Mouse (Mus musculus) heart, embryonic 16.5 days (tissue): Measurements from ENCODE around the gene Lcn2. TPM values are rescaled to one million over a fixed set of nuclear protein-coding genes. Genes with fewer than 3 reads are reported as not detected.

Source experiments
- ATAC-seq: fragments of 200-750 bp; cut with Nextera tagmentation; replicated peaks from 2 replicates; pipeline ENCODE4 v1.8.0; 2017; ENCODE audit warnings: moderate number of reproducible peaks; ENCODE audit not compliant: insufficient read depth, low FRiP score; ENCODE audit errors: extremely low read depth
- H3K27ac ChIP-seq: fragments of 300-500 bp; sonication (generic); 2 replicates; pipeline ENCODE4 v1.5.1; 2014; ENCODE audit warnings: mild to moderate bottlenecking, low read length, control low read depth, moderate library complexity
- H3K27me3 ChIP-seq: fragments of 300-500 bp; sonication (generic); 2 replicates; pipeline ENCODE4 v1.6.1; 2014; ENCODE audit warnings: low read length, mixed read lengths; ENCODE audit not compliant: control insufficient read depth, insufficient read depth
- H3K36me3 ChIP-seq: fragments of 300-500 bp; sonication (generic); 2 replicates; pipeline ENCODE4 v1.6.1; 2014; ENCODE audit not compliant: control insufficient read depth, insufficient read depth
- H3K4me1 ChIP-seq: fragments of 300-500 bp; sonication (generic); 2 replicates; pipeline ENCODE4 v1.6.1; 2014; ENCODE audit warnings: low read length, mixed read lengths; ENCODE audit not compliant: control insufficient read depth, insufficient read depth
- H3K4me2 ChIP-seq: fragments of 300-500 bp; sonication (generic); 2 replicates; pipeline ENCODE4 v1.6.1; 2014; ENCODE audit warnings: low read depth, mild to moderate bottlenecking, control low read depth, low read length
- H3K4me3 ChIP-seq: fragments of 300-500 bp; sonication (generic); 2 replicates; pipeline ENCODE4 v1.5.1; 2014; ENCODE audit warnings: mild to moderate bottlenecking, control low read depth, low read length
- H3K9ac ChIP-seq: fragments of 300-500 bp; sonication (generic); 2 replicates; pipeline ENCODE4 v1.6.1; 2014; ENCODE audit warnings: low read length, control low read depth
- H3K9me3 ChIP-seq: fragments of 300-500 bp; sonication (generic); replicated peaks from 2 replicates; pipeline ENCODE4 v1.6.1; 2016; ENCODE audit warnings: low read length; ENCODE audit not compliant: control insufficient read depth
- WGBS: fragments of 180-500 bp; shearing (Covaris S2); extraction: QIAGEN DNeasy Blood & Tissue Kit; methylation state at CpG from one replicate; pipeline ENCODE4 v1.1.7; 2014; 5-methylcytosine and 5-hydroxymethylcytosine counted together
- polyA plus RNA-seq: library from polyadenylated mRNA; unstranded; fragments of >200 nt; fragmentation: Nextera tagmentation; extraction: Ambion mirVana; gene quantifications from 2 replicates; pipeline ENCODE4 v1.2.1, GENCODE M21; 2015

Gene Lcn2
- polyA plus RNA-seq, 1 experiment from 2014 or later: 2.5 TPM

- WGBS: 70% methylated on average over 10 of the region's 10 CpGs
- Histone ChIP-seq H3K9me3 (no peaks in the 10 kb centered on the region), H3K9ac (no peak overlapping the region), H3K36me3 (no peaks in the 10 kb centered on the region), H3K27me3 (peaks cover 5% of the 10 kb centered on the region; the same call in 1 of the 2 replicates), H3K27ac (no peak overlapping the region), H3K4me3 (no peak overlapping the region), H3K4me2 (no peak overlapping the region), H3K4me1 (no peaks in the 10 kb centered on the region)
- ATAC-seq: no peak
These were observed 44.0 kb downstream of the Lcn2 start for GRCm38 (mm10) chr2:32344056-32344455.

- Histone ChIP-seq H3K4me2 (no peak overlapping the region), H3K9ac (no peak overlapping the region), H3K4me3 (no peak overlapping the region), H3K4me1 (no peaks in the 10 kb centered on the region), H3K36me3 (no peaks in the 10 kb centered on the region), H3K9me3 (no peaks in the 10 kb centered on the region), H3K27ac (no peak overlapping the region), H3K27me3 (peaks cover 5% of the 10 kb centered on the region; the same call in 1 of the 2 replicates)
- ATAC-seq: no peak
- WGBS: 92% methylated on average over 2 of the region's 2 CpGs
These were observed 44.7 kb downstream of the Lcn2 start for GRCm38 (mm10) chr2:32343351-32343671.

- no peak overlapping the region for H3K4me2 ChIP-seq
- peaks cover 5% of the 10 kb centered on the region; the same call in 1 of the 2 replicates for H3K27me3 ChIP-seq
- no peaks in the 10 kb centered on the region for H3K36me3 ChIP-seq
- no peaks in the 10 kb centered on the region for H3K9me3 ChIP-seq
- H3K27ac ChIP-seq: no peak overlapping the region
- no peaks in the 10 kb centered on the region for H3K4me1 ChIP-seq
- no peak for ATAC-seq
- H3K4me3 ChIP-seq: no peak overlapping the region
- H3K9ac ChIP-seq: no peak overlapping the region
- WGBS: 67% methylated on average over 6 of the region's 6 CpGs
These were observed 45.3 kb downstream of the Lcn2 start for GRCm38 (mm10) chr2:32342539-32343350.

- Histone ChIP-seq H3K27ac (no peak overlapping the region), H3K4me1 (no peaks in the 10 kb centered on the region), H3K4me3 (no peak overlapping the region), H3K9me3 (no peaks in the 10 kb centered on the region), H3K4me2 (no peak overlapping the region), H3K27me3 (peaks cover 5% of the 10 kb centered on the region; the same call in 1 of the 2 replicates), H3K36me3 (no peaks in the 10 kb centered on the region), H3K9ac (no peak overlapping the region)
- no peak for ATAC-seq
- WGBS: 87% methylated on average over 4 of the region's 4 CpGs
These were observed 46.0 kb downstream of the Lcn2 start for GRCm38 (mm10) chr2:32342039-32342438.

GRCm38 (mm10) chr2:32341634-32341939, 46.5 kb downstream of the Lcn2 start:
- Histone ChIP-seq H3K4me3 (no peak overlapping the region), H3K27me3 (peaks cover 5% of the 10 kb centered on the region; the same call in 1 of the 2 replicates), H3K9me3 (no peaks in the 10 kb centered on the region), H3K36me3 (no peaks in the 10 kb centered on the region), H3K9ac (no peak overlapping the region), H3K4me1 (no peaks in the 10 kb centered on the region), H3K4me2 (no peak overlapping the region), H3K27ac (no peak overlapping the region)
- no peak for ATAC-seq
- WGBS: 59% methylated on average over 4 of the region's 4 CpGs

- H3K36me3 ChIP-seq: no peaks in the 10 kb centered on the region
- no peak for ATAC-seq
These were observed 47.0 kb downstream of the Lcn2 start for GRCm38 (mm10) chr2:32340836-32341633.

GRCm38 (mm10) chr2:32339912-32340642, 48.0 kb downstream of the Lcn2 start:
- WGBS: 32% methylated on average over 26 of the region's 26 CpGs
- Histone ChIP-seq H3K27me3 (peaks cover 7% of the 10 kb centered on the region), H3K4me1 (no peaks in the 10 kb centered on the region), H3K4me2 (no peak overlapping the region), H3K36me3 (no peaks in the 10 kb centered on the region), H3K9ac (no peak overlapping the region), H3K4me3 (no peak overlapping the region), H3K27ac (no peak overlapping the region), H3K9me3 (no peaks in the 10 kb centered on the region)
- ATAC-seq: no peak

More at GRCm38 (mm10) chr2:32340836-32341633, 47.0 kb downstream of the Lcn2 start:
- no peak overlapping the region for H3K9ac ChIP-seq
- no peak overlapping the region for H3K27ac ChIP-seq
- no peaks in the 10 kb centered on the region for H3K9me3 ChIP-seq
- no peak overlapping the region for H3K4me3 ChIP-seq
- no peaks in the 10 kb centered on the region for H3K4me1 ChIP-seq
- no peak overlapping the region for H3K4me2 ChIP-seq
- WGBS: 79% methylated on average over 13 of the region's 13 CpGs
- peaks cover 7% of the 10 kb centered on the region; the same call in 1 of the 2 replicates for H3K27me3 ChIP-seq

GRCm38 (mm10) chr2:32335888-32336287, 52.2 kb downstream of the Lcn2 start:
- Histone ChIP-seq H3K4me1 (no peaks in the 10 kb centered on the region), H3K9me3 (no peaks in the 10 kb centered on the region), H3K27me3 (peaks cover 13% of the 10 kb centered on the region), H3K4me2 (no peak overlapping the region), H3K9ac (no peak overlapping the region), H3K4me3 (no peak overlapping the region), H3K36me3 (no peaks in the 10 kb centered on the region), H3K27ac (no peak overlapping the region)
- WGBS: 48% methylated on average over 15 of the region's 15 CpGs
- no peak for ATAC-seq
